Mouse (Mus musculus): Measurements from ENCODE around the gene Tmem206.

Tmem206 gene

DNA sequence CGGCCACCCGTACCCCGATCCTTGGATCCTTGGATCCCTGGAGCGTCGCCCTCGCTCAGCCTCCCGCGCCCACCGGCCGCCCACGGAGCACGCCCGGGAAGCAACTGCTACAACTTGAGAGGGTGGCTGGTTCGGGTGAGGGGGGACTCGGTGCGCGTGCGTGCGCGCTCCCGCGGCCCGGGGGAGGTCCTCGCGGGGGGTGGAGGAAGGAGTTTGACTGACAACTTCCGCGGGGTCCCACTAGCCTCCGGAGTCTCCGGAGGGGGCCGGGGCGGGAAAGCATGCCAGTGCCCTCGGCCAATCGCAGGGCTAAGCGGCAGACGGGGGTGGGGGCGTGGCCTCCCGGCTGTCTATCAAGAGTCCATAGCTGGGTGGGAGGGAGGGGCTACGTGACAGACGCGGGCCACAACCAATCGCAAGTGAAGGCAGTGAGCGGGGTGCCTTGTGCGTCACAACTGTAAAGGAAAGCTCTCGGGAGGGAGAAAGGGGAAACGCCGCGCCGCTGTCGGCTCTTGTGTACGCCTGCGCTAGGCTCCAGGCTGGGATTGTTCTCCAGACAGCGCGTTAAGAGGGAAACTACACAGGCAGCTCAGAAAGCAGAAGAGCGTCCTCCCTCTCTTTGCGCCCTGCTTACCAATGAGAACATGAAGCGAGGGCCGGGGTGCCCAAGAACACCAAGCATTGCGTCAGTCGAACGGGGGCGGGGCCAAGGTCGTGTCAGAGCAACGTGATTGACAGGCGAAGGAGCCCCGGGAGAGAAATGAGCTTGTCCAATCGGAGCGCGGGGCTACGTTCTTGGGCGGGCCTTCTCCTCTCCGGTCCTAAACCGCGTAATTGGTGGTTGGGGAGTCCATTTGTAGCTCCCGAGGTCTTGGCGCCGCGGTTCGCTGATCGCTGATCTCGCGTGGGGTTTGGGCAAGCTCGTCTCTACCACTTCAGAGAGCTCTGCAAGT is 71.5 kb downstream of the Tmem206 start:
- peak; percentile 99 to 100 for DNase-seq (ENCODE audit: low spot score in 2 of 2)

All from spleen, postnatal 10 days (tissue).